Mouse (Mus musculus) layer of hippocampus, adult 11-12 months (tissue): ENCODE results near the gene Erg28.

ENCODE experiments used
- DNase-seq: peaks from one replicate; pipeline ENCODE4 v3.0.0; 2022; ENCODE audit warnings: low spot score

Gene Erg28

DNA sequence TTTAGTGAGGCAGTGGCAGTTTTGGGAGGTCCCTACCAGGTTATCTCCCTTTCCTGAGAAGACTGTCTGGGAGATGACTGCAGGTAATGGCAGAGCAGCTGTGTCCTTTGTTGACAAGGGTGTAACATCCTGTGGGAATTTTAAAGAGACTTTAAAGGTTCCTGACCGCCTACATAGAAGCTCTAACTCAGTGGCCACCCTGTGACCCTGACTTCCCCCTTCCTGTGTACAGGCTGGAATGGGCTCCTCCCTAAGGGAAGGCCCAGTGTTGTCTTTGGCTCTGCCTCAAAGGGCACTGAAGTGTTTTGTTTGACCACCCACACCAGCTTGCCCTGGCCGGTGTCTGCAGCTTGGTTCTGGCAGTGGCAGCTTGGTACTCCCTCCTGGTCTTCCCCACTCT lies 10.8 kb downstream of the Erg28 start:
- DNase-seq, result no peak

DNA sequence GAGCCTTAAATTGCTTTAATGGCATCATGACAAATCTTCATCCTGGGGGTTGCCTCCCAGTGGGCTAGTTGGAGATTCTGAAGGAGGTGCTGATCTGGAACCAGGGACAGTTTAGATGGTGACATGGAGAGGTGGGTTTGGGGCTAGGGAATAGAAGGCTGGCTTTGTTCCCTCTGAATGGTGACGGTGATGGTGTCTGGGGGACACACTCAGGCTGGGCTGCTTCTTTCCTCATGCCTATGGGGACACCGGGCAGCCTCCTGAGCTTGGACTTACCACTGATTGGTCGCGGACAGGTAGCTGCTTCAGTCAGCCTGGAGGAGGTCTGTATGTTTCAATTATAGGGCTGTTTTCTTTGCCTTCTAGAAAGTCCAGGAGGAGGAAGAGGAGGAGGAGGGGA lies 12.7 kb downstream of the Erg28 start:
- no peak for DNase-seq

DNA sequence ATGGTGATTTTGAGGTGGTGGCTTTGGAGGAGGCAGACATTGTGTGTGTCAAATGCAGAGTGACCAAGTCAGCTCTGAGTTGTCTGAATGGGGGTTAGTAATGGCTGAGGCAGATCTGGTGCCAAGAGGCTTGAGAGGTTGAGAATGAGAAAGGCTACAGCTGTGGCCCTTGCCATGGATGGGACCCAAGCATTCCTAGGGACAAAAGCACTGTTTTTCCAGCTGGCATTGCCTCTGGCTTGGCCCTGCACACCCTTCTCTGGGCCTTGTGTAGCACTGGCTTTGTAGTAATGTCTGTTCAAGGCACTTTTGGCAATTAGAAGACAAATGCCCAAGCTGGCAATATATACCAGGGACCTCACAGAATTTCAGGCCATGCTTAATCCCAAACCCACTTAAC lies 13.4 kb downstream of the Erg28 start:
- no peak for DNase-seq

DNA sequence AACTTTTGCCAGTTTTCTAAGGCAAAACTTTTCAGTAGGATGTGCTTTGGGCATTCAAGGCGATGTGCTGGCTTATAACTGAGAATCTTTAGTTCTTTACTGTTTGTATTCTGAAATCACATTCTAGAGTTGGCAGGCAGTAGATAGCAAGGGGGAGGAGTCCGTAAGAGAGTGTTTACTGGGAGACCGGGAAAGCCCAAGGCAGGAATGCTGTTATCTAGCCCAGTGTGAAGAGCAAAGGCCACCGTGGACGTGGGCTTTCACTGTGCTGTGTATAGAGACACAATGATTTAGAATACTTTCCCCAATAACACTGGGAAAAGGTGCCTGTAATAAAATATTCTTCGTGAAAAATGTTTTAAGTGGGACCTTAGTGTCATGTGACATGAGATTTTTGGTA lies 14.6 kb downstream of the Erg28 start:
- DNase-seq, result no peak

DNA sequence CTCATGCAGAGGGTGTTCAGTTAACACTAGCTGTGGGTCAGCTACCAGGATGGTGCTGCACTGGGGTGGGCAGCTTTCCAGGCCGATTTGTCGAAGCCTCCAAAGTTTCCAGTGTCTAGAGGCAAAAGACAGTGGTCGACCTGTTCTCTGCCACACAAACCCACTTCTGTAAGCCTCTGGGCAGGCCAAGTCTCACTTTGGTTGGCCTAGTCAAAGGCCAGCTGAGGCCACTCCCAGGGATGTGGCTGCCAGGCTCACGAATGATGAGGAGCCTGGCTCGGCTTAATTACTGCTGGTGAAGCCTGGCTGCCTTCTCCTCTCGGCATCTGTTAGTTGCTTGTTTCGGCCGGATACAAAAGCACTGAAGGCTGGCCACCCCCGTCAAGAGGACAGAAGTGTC lies 24.3 kb downstream of the Erg28 start:
- no peak for DNase-seq

DNA sequence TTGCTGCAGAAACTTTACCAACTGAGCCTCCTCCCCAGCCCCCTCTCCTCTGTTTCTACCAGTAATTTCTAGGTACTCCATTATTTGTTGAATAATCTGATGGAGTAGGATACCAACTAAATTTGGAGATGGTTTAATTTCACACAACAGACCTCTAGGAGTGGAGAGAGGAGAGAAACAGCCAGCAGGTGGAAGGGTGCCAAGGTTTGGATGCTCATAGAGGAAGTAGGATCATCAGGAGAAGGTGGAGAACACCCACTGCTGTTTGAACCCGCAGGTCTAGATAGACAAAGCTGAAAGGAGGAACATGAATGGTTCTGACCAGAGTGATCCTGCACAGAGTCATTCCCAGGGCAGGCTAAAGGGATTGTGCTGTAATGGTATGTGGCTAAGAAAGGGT lies 28.8 kb downstream of the Erg28 start:
- no peak for DNase-seq

DNA sequence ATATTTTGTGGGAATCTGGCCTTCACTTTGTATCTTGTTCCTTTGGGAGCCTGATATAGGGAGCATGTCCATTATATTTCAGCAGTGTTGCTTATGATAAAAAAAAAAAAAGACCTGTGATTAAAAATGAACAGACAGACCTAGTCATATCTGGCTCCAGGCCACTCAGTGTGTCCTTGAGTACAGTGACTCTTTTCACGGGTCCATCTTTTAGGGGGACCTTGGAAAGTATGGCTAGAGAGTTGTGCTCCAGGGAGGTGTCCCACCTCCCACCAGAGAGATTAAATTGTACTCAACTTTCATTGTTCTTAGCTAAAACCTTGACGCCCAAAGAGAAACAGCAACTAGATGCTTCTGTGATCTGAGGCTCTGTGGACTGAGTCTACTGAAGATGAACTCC lies 30.3 kb downstream of the Erg28 start:
- DNase-seq, result no peak

DNA sequence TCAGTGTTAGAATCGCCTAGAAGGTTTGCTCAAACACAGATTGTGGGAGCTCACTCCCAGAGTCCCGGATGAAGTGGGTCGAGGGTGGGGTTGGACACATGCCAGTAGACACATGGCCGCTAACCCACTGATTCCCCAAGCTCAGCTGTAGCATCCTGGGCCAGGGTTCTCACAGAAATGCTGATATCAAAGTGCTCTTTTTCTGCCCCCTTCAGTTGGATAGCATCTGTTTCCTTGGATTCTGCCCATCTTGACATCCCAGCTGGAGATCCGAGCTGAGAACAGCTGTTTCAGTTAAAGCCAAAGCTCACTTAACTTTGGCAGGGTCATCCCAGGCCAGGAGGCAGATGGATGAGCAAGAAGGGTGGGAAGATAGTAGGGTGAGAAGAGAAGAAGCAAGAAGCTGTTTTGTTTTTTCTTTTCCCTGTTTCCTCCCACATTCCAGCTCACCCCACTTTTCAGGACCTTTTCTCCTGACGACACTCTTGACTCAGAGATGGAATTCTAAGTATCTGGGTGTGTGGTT lies 31.5 kb downstream of the Erg28 start:
- peak; percentile 60 for DNase-seq

DNA sequence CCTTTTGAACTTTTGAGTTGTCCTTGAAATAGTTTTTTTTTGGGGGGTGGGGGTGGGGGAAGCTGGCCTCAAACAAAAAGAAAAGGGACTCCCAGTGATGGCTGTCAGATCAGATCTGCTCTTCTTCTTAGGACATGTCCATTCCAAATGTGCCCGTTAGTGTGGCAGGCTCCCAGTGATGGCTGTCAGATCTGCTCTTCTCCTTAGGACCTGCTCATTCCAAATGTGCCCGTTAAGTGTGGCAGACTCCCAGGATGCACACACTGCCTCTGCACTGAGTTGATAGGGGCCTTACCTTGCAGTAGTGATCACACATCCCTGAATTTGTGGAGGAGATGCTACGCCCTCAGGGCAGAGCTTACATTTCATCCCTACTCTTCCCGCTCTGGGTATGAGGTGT lies 32.2 kb downstream of the Erg28 start:
- DNase-seq, result no peak

DNA sequence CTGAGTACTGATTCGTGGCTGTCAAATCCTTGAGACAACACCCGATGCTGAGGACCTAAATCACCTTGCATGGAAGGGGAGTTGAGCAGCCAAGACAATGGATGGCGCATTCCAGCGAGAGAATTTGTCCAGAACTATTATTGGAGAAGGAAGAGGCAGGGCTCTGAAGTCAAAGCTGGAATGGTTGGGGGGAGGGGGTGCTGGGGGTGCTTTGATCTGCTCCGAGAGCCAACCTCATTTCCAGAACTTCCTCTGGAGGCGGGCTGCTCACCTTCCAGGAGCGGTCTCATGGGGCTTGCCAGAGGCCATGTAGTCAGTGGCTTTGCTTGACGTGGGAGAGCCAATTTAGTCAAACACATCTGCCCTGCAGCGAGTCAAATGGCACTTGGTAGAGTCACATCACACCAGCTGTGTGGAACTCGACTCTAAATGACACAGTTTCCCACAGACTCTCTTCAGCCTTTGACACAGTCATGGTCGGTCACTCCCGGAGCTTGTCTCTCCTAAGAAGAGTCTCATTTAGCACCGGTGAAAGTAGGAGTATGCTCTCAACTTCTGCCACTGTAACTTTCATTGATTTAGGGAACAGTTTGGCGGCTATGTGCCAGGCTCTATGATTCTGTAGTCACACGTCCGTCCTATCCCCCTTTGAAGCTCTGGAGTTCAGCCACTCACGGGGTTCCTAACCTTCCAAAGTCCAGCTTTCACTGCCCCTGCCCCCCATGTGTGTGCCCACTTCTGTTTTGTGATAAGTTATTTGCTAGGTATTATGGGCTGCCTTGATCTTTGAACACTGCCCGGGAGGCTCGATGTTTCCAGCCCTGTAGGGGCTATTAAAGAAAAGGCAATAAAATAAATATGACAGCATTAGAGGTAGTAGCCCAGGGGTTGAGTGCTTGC lies 39.2 kb downstream of the Erg28 start:
- no peak for DNase-seq

DNA sequence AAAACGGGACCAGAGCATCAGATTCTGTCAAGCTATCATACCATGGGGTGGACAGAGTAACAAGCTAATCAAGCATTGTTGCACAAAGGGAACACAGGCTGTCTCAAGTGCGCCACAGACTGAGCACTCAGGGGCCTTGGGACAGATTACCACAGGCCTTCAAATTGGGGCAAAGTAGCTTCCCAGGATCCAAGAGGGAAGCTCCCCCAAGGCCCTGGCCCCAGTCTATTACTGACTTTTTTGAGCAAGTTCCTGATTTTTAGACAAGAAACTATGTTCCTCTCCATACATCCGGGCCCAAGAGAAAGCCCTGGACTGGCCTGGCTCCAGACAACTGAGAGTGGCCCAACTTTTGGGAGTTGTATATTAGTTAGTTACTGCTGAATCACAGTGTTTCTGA lies 42.7 kb downstream of the Erg28 start:
- DNase-seq, result no peak

DNA sequence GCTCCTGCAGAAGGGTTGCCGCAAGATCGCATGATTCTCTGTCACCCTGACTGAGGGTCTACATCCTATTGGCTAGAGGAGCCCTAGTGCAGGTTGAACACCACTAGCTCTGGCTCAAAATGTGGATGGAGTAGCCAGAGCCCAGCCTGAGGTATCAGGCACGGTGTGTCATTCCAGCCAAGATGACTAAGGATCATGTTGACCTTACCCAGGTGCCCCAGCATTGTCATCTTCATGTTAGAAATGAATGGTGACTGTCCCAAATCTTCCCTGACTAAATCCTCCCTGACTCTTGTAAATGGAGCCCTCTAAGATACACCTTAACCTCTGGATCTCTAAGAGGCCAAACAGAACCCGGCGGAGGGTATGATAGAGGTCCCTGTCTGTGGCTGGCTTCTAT lies 44.6 kb downstream of the Erg28 start:
- DNase-seq, result no peak

DNA sequence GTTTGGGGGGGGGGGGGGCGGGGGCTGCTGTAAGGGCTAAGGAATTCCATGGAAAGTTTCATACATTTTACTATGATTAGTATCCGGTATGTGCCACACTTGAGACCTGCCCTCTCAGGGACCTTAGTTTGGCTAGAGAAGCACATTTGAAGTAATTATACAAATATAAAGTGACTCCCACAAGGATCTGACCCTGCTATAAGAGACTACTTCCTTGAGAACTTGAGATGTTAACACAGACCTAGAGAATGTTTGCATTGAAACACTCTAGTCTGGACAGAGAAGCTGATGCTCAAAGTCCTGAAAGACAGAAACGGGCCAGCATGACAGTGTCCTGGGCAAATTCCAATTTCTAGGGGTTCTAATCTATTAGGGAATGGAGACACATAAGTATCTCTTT lies 45.4 kb downstream of the Erg28 start:
- DNase-seq, result no peak

DNA sequence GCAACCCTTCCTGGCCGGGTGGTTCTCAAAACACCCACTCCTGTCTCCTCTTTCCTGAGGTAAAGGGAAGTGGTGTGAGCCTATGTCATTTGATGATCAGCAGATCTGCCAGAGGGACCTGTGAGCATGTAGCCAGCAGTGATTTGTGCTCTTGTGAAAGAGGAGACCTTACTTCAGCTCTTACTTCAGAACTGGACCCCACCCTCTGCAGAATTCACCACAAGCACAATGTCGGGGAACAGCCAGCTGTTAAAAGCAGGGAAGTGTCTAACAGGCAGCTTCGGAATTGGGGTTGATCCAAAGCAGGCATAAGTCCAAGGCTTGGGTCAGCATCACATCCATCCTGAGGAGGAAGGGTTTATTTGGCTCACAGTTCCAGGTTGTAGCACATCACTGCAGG lies 53.0 kb downstream of the Erg28 start:
- DNase-seq, result no peak

DNA sequence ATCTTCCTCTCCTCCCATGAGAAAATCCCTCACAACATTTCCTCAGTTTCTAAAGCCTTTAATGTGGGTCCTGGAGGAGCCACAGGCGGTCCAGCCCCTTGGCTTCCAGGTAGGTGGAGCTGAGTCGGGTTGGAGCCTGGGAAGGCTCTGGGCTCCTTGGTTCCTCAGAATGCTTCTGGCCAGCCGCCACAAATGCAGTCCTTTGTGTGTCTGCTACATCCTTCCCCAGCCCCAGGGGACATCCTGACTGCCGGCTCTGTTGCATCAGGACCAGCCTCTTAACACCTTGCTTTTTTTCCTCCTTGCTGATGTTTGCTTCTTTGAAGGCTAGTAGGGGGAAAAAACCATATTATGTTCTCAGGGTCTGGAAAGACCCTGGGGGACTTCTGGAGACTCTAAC lies 56.6 kb downstream of the Erg28 start:
- DNase-seq, result no peak

DNA sequence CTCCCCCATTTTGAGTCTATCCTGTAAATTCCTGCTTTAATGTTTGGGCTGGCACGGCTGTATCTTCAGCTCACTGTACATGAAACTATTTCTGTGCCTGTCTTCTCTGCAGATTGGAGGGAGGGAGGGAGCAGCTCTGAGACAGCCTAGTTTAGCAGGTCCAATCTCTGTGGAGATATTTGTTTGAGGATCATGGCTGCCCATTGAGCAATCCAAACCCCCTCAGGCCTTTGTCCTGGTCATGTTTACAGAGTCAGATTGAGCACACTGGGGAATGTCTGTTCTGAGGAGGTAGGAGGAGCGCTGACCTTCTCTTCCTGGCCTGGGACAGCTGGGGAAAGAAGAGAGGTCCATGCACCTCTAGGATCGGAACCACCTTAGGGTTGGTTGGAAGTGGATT lies 58.1 kb downstream of the Erg28 start:
- DNase-seq, result no peak
